Mouse (Mus musculus) embryonic facial prominence, embryonic 10.5 days (tissue): ENCODE measurements around the gene Tmem104. TPM values are rescaled to one million over a fixed set of nuclear protein-coding genes. Genes with fewer than 3 reads are reported as not detected.

Source experiments
- DNase-seq: peaks from one replicate; pipeline ENCODE4 v3.0.0-alpha.2; 2017; ENCODE audit warnings: low spot score
- H3K27ac ChIP-seq: fragments of 300-500 bp; sonication (generic); replicated peaks from 2 replicates; pipeline ENCODE4 v1.5.1; 2016; ENCODE audit warnings: mild to moderate bottlenecking
- H3K27me3 ChIP-seq: fragments of 300-500 bp; sonication (generic); replicated peaks from 2 replicates; pipeline ENCODE4 v1.6.1; 2016; ENCODE audit warnings: low read depth, mild to moderate bottlenecking; ENCODE audit not compliant: poor library complexity, severe bottlenecking
- H3K36me3 ChIP-seq: fragments of 300-500 bp; sonication (generic); replicated peaks from 2 replicates; pipeline ENCODE4 v1.6.1; 2016; ENCODE audit warnings: mild to moderate bottlenecking, moderate library complexity
- H3K4me1 ChIP-seq: fragments of 300-500 bp; sonication (generic); 2 replicates; pipeline ENCODE4 v1.6.1; 2016
- H3K4me3 ChIP-seq: fragments of 300-500 bp; sonication (generic); 2 replicates; pipeline ENCODE4 v1.5.1; 2016; ENCODE audit warnings: mild to moderate bottlenecking, moderate library complexity
- H3K9me3 ChIP-seq: fragments of 300-500 bp; sonication (generic); 2 replicates; pipeline ENCODE4 v1.6.1; 2016; ENCODE audit warnings: mild to moderate bottlenecking
- WGBS: fragments of 180-500 bp; shearing (Covaris S2); methylation state at CpG from one replicate; pipeline ENCODE4 v1.1.7; 2016; 5-methylcytosine and 5-hydroxymethylcytosine counted together
- polyA plus RNA-seq: library from polyadenylated mRNA; unstranded; fragments of >200 nt; fragmentation: Nextera tagmentation; extraction: Ambion mirVana; gene quantifications from 2 replicates; pipeline ENCODE4 v1.2.1, GENCODE M21; 2016

The Tmem104 gene
- polyA plus RNA-seq, 1 experiment from 2014 or later: 10.1 TPM

DNA sequence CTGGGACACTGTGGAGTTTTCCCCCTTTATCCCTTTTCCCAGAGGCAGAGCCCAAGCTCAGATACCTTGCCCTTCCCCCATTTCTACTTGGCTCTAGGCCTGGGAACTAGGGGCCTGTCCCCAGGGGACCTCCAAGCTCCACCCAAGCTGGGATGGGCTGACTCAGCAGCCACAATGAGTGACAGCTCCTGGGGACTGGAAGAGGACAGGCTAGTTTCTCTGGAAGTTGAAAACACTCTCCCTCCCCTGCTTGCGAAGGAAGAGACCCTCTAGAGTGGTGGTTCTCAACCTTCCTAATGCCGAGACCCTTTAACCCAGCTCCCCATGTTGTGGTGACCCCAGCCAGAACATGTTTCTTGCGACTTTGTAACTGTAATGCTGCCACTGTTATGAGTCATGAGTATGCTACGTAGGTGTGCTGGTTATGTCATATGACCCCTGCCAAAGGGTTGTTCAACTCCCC lies 14.4 kb upstream of the Tmem104 start:
- H3K27ac ChIP-seq: peak overlapping the region; percentile 59
- no peak for DNase-seq
- no peaks in the 10 kb centered on the region for H3K9me3 ChIP-seq
- WGBS: 13% methylated on average over 4 of the region's 4 CpGs
- peak overlapping the region; percentile 27; the same call in 1 of the 2 replicates for H3K4me3 ChIP-seq
- no peaks in the 10 kb centered on the region for H3K36me3 ChIP-seq
- peaks cover 79% of the 10 kb centered on the region for H3K27me3 ChIP-seq
- peaks cover 72% of the 10 kb centered on the region for H3K4me1 ChIP-seq

DNA sequence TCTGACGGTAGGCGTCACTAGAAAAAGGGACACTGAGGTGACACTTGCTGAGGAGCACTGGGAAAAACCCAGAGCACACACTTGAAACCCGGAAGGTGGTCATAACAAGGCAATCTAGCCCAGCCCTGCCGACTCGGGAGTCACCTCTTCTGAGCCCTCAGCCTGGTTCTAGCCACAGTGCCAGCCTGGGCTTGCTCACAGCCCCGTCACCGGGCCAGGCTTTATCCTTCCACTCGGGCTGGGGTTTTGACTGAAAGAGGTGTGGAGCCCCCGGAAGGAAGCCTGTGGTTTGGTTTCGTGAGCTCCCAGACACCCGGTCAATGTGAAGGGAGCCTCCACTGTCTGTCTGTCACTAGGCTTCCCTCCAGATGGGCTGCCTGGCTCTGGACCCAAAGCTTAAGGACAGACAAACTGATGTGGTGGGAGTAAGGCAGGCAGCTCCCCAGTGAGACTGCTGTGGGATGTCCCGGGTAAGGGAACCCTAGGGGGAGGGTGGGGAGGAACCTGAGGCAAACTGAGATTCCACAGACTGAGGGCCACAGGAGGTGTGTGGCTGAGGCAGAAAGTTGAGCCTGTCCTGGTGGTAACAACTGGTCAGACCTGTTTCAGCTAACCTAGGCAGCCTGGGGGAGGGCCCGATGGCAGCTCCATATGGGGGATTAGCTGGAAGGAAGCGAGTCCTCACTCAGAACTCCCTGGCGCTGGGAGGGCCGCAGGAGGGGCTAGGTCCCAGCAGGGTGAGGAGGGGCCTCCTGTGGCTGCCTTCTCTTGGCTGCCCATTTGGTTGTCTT lies 13.5 kb upstream of the Tmem104 start:
- peaks cover 78% of the 10 kb centered on the region for H3K4me1 ChIP-seq
- H3K4me3 ChIP-seq: peak overlapping the region; percentile 8
- H3K9me3 ChIP-seq: no peaks in the 10 kb centered on the region
- DNase-seq: peak; percentile 71
- H3K27ac ChIP-seq: peak overlapping the region; percentile 54
- H3K36me3 ChIP-seq: no peaks in the 10 kb centered on the region
- H3K27me3 ChIP-seq: peaks cover 71% of the 10 kb centered on the region
- 7% methylated on average over 16 of the region's 16 CpGs for WGBS

DNA sequence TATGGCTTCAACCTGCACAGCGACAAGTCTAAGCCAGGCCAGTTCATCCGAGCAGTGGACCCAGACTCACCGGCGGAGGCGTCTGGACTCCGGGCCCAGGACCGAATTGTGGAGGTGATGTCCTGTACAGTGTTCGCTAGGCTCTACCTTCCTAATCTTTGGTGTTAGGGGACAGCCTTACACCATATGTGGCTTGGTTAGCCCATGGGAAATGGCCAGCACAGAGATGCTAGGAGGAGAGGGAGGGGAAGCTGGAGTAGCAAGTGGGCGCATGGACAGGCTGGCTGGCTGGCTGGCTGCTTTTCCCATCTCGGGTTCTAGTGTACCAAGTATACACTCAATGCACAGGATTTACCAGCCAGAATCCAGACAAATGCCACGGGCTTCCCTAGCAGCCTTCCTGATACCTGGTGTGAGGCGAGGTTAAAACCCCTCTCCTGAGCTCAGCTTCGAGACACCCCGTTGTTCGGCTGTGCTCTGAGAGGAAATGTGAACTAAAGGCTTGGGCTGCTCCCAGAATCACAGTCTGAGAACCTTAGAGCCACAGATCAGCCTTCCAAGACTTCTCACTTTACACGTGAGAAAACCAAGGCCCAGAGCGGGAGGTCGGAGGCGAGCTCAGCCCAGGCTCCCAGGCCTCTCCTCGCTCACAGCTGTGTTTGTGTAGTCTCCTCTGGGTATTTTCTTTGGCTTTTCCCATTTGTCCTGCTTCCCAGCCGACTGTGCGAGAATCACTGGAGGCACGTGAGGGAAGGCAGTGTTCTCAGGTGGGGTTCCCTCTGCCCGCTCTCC lies 10.7 kb upstream of the Tmem104 start:
- H3K4me3 ChIP-seq: peak overlapping the region; percentile 33; the same call in 1 of the 2 replicates
- H3K9me3 ChIP-seq: no peaks in the 10 kb centered on the region
- H3K36me3 ChIP-seq: peaks cover 14% of the 10 kb centered on the region
- peaks cover 63% of the 10 kb centered on the region for H3K27me3 ChIP-seq
- H3K27ac ChIP-seq: peak overlapping the region; percentile 77
- 60% methylated on average over 24 of the region's 24 CpGs for WGBS
- DNase-seq: no peak
- peaks cover 77% of the 10 kb centered on the region for H3K4me1 ChIP-seq

DNA sequence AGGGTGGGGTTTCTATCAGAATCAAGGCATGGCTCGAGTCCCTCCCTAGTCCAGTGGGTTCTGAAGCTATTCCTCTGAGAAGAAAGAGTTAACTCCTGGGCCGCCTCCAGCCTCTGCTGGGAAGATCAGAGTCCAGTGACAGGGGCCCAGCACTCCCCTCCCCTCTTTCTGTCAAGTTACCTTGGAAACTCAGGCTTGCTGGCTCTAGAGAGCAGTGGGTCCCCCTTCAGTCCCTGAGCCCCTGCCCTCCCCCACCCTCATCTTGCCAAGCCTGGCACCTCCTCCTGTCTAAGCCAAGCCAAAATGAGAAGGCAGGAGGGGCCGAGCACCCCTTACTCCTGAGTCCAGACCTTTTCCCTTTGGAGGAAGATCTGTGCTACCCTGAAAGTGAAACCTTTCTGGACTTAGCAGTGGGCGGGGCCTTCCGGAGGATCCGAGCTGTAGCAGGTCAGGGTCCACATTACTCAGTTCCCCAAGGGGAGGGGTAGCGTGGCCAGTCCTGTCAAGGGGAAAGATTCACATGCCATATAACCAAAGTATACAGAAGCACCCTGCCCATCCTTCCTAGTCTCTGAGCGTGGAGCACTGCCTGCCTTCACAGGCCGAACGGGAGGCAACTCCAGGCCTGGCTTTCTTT lies 9.6 kb upstream of the Tmem104 start:
- Histone ChIP-seq H3K27me3 (peaks cover 53% of the 10 kb centered on the region), H3K4me3 (peak overlapping the region; percentile 33), H3K27ac (peak overlapping the region; percentile 77), H3K9me3 (no peaks in the 10 kb centered on the region), H3K4me1 (peaks cover 70% of the 10 kb centered on the region), H3K36me3 (peaks cover 15% of the 10 kb centered on the region)
- WGBS: 36% methylated on average over 10 of the region's 10 CpGs
- no peak for DNase-seq

DNA sequence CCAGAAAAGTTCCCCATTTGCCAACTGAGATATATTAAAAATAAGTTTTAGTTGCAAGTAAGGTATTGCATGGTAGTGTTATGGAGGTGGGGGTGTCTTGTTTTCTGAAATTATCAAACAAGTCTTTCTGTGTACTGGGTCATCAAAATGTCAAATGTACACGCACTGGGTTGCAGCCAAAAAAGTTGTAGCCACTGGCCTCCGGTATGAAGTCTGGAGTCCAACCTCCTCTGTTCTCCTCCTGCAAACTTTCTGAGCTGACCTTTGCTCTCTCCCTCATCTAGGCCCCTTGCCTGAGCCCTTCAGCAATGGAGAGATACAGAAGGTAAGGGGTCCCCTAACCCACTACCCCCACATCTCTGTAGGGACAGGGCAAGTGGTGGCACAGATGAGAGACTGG lies 8.5 kb upstream of the Tmem104 start:
- Histone ChIP-seq H3K4me1 (peaks cover 62% of the 10 kb centered on the region), H3K4me3 (no peak overlapping the region), H3K27ac (no peak overlapping the region), H3K27me3 (peaks cover 42% of the 10 kb centered on the region), H3K9me3 (no peaks in the 10 kb centered on the region), H3K36me3 (peaks cover 15% of the 10 kb centered on the region)
- 66% methylated on average over 2 of the region's 2 CpGs for WGBS
- no peak for DNase-seq

DNA sequence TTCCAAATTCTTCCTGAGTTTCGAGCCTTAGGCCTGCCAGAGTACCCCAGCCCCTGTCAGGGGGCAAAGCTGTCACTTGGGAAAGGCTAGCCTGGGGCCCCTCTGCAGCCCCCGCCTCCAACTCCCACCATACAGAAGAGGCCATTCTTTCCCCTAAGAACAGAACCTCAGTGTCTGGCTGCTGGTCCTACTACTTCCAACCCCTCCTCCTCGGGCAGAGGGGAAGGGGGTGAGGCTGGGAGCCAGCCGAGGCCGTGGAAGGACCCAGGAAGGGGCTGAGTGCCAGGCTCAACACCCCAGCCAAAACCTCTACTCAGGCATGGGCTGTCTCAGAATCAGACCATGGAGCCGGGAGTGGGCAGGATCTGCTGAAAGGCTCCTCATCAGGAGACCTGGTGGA lies 8.1 kb upstream of the Tmem104 start:
- no peak overlapping the region for H3K27ac ChIP-seq
- H3K4me3 ChIP-seq: no peak overlapping the region
- H3K4me1 ChIP-seq: peaks cover 57% of the 10 kb centered on the region

DNA sequence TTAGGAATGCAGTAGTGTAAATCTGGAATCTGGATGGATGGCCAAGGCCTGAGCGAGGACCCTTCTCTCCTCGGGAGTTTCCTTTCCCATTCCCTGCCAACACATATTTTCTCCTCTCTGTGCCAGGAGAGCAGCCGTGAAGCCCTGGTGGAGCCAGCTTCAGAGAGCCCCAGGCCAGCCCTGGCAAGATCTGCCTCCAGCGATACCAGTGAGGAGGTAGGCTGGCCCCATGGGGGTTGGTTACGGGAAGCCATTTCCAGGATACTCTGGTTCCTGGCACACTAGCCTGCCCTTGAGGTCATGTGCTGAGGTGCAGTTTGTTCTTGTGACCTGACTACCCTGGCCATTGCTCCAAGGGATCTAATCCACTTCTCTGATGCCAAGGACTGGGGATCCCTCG lies 7.4 kb upstream of the Tmem104 start:
- H3K9me3 ChIP-seq: no peaks in the 10 kb centered on the region
- no peak overlapping the region for H3K4me3 ChIP-seq
- no peak for DNase-seq
- H3K4me1 ChIP-seq: peaks cover 51% of the 10 kb centered on the region
- no peak overlapping the region for H3K27ac ChIP-seq
- peaks cover 15% of the 10 kb centered on the region for H3K36me3 ChIP-seq
- WGBS: 80% methylated on average over 6 of the region's 6 CpGs
- peaks cover 31% of the 10 kb centered on the region for H3K27me3 ChIP-seq

More for the DNA sequence above, 8.1 kb upstream of the Tmem104 start:
- H3K36me3 ChIP-seq: peaks cover 15% of the 10 kb centered on the region
- H3K27me3 ChIP-seq: peaks cover 37% of the 10 kb centered on the region
- no peaks in the 10 kb centered on the region for H3K9me3 ChIP-seq
- DNase-seq: no peak
- 39% methylated on average over 6 of the region's 6 CpGs for WGBS

DNA sequence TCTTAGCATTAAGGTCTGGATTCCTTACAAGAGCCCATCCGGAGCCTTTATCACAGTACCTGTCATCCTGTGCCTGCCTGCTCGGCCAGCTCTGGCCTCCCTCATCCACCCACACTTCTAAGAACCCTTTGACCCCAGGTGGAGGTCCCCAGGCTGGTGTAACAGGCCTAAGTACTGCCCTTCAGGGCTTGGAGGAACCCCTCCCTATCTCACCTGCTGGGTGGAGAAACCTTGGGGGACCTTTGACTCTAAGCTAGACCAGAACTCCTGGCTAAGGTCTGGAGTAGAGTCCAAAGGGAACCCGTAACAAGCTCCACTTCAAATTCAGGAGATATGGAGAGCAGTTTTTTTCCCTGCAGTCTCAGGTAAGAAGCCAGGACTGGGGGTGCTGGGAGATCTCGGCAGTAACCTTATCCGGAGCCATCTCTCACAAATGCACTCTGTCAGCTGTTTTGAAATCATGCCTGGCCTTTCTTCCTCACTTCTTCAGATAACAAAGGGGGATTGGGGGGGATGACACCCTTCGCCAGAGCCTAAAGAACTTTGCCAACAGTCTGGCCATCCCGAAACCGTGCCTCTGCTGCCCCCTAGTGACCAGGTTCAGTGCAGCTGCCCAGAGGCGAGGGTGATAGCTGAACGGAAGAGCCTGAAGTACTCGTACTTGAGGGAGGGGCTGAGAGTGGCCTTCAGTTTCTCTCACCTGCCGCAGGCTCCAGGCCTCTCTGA lies 5.2 kb upstream of the Tmem104 start:
- peaks cover 40% of the 10 kb centered on the region for H3K4me1 ChIP-seq
- DNase-seq: peak; percentile 87
- WGBS: 22% methylated on average over 12 of the region's 12 CpGs
- peaks cover 9% of the 10 kb centered on the region for H3K27me3 ChIP-seq
- no peaks in the 10 kb centered on the region for H3K9me3 ChIP-seq
- H3K36me3 ChIP-seq: peaks cover 15% of the 10 kb centered on the region
- H3K27ac ChIP-seq: no peak overlapping the region
- no peak overlapping the region for H3K4me3 ChIP-seq

DNA sequence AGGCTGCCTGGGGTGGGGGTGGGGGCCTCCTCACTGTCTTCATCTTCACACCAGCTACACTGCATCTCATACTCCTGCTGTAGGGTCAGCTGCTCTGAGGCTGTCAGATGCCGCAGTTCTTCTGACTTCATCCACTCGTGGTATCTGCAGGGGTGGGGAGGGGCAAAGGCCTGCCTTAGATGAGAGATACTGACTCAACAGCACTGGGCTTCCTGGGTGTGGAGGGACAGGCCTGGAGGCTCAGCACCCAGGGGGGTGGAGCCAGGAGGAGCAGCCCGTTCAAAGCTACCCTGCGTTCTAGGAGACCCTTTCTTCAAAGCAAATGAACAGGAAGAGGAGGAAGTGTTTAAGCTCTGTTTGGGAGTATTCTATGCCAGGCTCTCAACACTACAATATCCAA lies 2.3 kb upstream of the Tmem104 start:
- H3K27me3 ChIP-seq: 0 out of 2 replicates have a peak, but pooled peaks cover 1% of the 10 kb centered on the region
- 40% methylated on average over 4 of the region's 4 CpGs for WGBS
- DNase-seq: no peak
- H3K27ac ChIP-seq: no peak overlapping the region
- H3K4me1 ChIP-seq: peaks cover 33% of the 10 kb centered on the region
- H3K4me3 ChIP-seq: no peak overlapping the region
- H3K9me3 ChIP-seq: no peaks in the 10 kb centered on the region
- H3K36me3 ChIP-seq: peaks cover 8% of the 10 kb centered on the region

DNA sequence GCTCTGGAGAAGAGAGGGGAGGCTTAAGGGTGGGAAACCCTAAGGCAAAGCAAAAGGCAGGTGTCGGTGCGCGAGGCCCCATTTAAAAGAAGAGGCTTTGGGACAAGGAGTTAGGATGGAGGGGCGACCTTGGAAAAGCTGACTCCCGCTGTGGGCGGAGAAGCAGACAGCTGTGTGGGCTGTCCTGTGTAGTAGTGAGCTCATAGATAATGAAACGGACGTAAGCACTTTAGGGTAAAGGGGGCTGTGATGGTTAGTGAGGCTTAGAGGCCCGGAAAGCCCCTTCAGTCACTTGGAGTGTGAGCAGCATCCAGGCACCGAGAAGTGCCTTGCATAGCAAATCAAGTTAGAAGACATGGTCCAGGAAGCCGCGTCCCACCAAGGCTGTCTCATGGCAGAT lies 406 bp downstream of the Tmem104 start, which contains the start of gene Nat9:
TSS of gene Nat9 (minus strand) at position 167 of the 400 bp plus-strand sequence.
- H3K9me3 ChIP-seq: no peaks in the 10 kb centered on the region
- H3K36me3 ChIP-seq: peaks cover 17% of the 10 kb centered on the region
- H3K27ac ChIP-seq: peak within 1 kb of the TSS; percentile 81
- H3K4me1 ChIP-seq: peaks cover 34% of the 10 kb centered on the region
- H3K4me3 ChIP-seq: peak within 1 kb of the TSS; percentile 69
- no peaks in the 10 kb centered on the region for H3K27me3 ChIP-seq
- 11% methylated on average over 12 of the region's 12 CpGs for WGBS
- DNase-seq: no peak

DNA sequence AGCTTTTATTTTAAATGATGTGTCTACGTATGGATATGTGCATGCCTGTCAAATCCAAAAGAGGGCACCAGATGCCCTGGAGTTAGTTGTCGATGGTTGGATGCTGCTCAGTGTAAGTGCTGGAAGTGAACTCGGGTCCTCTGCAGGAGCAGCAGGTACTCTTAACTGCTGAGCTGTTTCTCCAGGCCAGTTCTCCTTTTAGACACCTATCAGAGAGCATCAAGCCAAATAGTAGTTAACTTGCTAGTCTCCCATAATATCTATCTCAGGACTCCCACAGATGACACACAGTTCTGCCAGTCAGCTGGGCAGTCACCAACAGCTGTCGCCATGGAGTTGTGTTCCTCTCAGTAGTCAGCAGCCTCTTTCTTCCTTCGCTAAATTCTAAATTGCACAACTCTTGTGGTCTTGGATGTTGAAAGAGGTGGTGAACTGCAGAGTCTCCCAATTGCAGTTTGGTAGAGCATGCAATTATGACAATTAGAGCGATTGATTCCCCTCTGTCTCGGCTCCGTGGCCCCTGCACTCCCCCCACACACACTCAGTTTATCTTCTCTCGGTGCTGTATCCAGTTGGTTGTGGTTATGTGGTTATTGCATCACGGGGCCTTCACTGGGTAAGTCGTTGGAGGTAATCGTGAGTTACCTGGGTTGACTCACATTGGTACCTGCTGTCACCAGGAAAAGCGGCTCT lies 1.4 kb downstream of the Tmem104 start:
- Histone ChIP-seq H3K4me3 (no peak overlapping the region), H3K36me3 (peaks cover 17% of the 10 kb centered on the region), H3K4me1 (peaks cover 32% of the 10 kb centered on the region), H3K27ac (no peak overlapping the region), H3K9me3 (no peaks in the 10 kb centered on the region), H3K27me3 (no peaks in the 10 kb centered on the region)
- 87% methylated on average over 13 of the region's 13 CpGs for WGBS
- no peak for DNase-seq
